Mouse (Mus musculus) olfactory bulb, adult 2 months (tissue): ENCODE results near the gene Lpar1.

Experiments
- CTCF ChIP-seq: fragments of 200-500 bp; IDR thresholded peaks from 2 replicates; pipeline ENCODE4 v1.5.1; 2012; ENCODE audit warnings: low read depth, mild to moderate bottlenecking, low read length, moderate library complexity; ENCODE audit not compliant: insufficient read depth
- POLR2A ChIP-seq: fragments of 200-500 bp; IDR thresholded peaks from 2 replicates; pipeline ENCODE4 v1.6.1; 2012; ENCODE audit warnings: mild to moderate bottlenecking, low read depth, low read length, moderate library complexity; ENCODE audit not compliant: insufficient read depth

DNA sequence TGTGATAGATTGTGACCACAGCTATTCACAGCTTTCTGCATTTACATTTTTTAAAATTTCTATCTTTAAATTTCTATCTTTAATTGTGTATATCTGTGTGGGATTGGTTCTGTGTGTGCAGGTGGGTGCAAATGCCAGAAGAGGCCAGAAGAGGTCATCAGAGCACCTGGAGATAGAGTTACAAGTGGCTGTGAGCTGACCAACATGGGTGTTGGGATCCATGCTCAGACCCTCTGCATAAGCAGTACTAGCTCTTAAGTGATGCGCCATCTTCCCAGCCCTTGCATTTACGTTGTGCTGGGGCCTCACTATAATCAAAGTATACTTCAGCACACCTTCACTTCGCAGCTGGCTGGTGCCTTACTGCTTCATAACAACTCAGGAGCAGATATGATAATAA lies 138.2 kb downstream of the Lpar1 start:
- TF ChIP-seq CTCF = no peak
- no peak for TF ChIP-seq POLR2A
